Mouse (Mus musculus): ENCODE measurements around the gene March9.
"Not testable (repeated sequence)": the region's sequence is repeated elsewhere in the genome, so short reads cannot be mapped to it uniquely, and the experiment has no call there.

March9 gene

DNA sequence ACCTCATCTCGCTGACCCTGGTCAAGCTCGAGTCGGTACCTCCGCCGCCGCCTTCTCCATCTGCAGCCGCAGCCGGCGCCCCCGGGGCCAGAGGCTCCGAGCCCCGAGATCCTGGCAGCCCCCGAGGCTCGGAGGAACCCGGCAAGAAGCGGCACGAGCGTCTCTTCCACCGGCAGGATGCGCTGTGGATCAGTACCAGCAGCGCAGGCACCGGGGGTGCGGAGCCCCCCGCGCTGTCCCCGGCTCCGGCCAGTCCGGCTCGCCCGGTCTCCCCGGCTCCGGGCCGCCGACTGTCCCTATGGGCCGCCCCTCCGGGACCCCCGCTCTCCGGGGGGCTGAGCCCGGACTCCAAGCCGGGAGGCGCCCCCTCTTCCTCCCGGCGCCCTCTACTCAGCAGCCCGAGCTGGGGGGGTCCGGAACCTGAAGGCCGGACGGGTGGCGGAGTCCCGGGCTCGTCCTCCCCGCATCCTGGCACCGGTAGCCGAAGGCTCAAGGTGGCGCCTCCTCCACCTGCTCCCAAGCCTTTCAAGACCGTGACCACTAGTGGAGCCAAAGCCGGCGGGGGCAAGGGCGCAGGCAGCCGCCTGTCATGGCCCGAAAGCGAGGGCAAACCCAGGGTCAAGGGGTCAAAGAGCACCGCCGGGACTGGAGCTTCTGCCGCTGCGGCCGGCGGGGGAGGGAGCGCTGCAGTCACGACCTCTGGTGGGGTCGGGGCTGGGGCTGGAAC is 19.8 kb upstream of the March9 start:
- no peak for DNase-seq (ENCODE audit: low spot score in 2 of 2)

DNA sequence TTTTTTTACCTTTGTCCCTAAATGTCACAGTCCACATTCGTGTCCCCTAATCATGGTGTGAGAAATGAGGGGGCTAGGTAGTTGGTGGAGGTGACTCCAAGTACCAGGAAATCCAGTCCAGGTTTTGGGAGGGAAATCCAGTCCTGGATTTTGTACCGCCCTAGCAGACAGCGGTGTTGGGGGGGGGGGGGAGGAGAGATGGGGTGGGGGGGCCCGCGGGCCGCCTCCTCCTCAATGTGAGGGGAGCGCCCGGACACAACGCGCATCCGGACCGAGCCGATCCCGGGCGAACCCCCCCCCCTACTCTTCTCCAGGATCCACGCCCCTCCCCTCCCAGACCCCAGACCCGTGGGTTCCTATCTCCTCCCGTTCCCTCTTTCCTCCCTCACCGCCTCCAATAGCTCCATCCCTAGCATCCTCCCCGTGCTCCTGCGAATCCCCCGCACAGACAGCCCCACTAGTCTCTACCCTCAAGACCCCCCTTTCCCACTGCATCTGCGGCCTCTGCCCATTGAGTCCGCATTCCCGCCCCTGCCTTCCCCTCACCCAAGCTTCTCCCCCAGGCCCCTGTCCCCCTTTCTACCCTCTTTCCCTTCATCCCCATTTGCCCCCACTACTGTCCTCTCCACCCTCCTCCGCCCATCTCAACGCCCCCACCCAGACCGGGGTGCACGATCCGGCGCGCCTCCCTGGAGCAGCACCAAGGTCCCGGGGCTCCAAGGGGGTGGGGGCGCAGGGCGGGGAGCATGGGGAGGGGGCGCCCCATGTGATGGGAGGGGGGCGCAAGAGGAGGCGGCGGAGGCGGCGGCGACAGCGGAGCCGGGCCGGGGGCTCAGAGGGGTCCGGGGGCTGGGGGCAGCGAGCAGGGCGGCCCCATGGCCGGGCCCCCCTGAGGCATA is 18.9 kb upstream of the March9 start:
- peak in 1 of 2 experiments; percentile 75 for DNase-seq (ENCODE audit: low spot score in 2 of 2)

DNA sequence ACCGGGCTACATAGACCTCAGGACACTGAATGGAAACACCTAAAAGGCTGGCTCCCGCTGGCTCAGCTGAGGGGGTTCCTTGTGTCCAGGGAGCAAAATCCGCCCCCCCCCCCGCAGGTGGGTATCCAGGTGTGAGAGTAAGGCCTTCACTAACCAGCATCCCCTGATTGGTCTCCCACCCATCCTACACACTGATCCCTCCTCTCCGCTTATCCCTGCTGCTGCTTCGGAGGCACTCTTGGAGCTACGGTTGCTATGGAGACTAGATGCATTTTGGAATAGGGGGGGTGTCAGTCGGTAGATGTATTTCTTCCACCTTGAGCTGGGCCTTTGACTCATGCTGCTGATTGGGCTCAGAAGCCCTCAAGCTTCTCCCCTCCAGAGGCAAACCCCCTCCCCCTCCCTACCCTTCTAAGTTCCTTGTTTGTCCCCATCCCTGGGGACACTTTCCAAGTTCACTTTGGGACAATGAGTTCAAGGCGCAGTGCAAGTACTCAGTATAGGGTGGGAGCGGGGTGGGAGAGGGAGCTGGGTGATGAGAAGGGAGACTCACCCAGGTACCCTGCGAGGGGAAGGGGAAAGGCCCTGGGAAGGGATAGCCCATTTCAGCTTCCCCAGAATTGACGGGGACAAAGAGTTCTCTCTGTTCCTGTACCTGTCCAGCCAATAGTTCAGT is 18.2 kb upstream of the March9 start:
- peak in 1 of 2 experiments; percentile 66 for DNase-seq (ENCODE audit: low spot score in 2 of 2)

DNA sequence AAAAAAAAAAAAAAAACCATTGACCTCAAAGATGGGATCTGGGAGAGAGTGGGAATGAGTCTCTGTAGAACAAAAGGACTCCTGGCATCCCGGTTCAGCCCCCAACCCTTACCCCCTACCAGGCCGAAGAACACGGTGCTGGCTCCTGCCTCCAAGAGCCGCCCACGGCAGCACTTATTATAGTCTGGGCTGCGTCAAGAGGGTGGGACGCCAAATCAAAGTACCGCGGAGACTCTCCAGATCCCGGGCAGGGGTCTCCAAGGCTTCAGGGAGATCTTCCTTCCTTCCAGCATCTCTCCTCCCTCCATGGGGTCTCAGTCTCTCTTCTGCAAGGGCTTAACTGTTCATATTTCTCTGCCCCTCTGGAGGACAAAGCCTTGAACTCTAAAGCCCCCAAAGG is 17.5 kb upstream of the March9 start:
- peak in 1 of 2 experiments; percentile 51 for DNase-seq (ENCODE audit: low spot score in 2 of 2)

DNA sequence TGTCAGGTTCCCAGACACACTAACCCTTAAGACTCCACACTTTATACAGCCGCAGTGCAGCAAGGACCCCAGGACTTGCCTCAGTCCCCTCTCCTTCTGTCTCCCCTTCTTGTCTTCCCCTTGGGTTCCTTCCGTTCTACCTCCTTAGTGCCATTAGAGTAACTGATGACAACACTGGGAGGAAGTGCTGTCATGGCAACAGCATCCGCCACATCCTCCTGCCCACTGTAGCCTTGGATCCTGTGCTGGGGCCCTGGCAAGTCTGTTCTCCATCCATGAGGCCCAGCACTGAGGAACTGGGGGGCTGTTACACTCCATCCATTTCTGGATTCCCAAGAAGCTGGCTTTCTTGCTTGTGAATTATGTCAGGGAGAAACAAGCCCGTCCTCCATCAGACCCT is 16.1 kb upstream of the March9 start:
- DNase-seq (ENCODE audit: low spot score in 2 of 2), result no peak

DNA sequence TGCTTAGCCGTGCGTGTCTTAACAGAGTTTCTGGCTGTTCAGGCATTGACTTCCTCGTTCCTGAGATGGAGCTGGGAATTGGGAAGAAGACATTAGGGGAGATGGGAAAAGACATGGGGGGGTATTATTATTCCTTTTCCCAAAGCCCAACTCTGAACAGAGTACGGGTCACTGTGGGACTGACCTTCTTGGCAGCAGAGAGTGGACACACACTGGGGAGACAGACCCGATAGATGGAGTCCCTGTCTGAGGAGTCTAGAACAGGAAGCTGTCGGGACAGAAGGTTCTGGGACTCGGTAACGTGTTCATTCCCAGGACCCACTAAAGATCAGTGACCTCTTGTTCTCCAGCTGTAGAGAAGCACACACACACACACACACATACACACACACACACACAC is 15.7 kb upstream of the March9 start:
- no peak for DNase-seq (ENCODE audit: low spot score in 2 of 2)

DNA sequence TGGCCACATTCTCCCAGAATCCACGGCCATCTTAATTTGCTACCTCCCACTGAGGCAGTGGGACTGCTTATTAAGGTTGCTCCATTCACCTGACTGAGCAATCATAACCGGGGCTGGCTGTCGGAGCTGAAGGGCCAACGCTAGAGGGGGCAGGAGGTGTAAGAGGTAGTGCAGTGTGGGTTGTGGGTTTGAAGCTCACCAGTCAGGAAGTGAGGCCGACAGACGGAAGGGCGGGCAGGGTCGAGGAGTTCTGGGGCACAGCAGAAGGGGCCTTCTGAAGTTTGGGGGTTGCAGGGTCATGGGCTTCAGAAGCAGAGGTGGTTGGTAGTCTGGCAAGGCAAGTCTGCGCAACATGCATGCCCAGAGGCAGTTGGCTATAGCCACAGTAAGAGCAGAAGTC is 15.1 kb upstream of the March9 start, which contains the start of gene Agap2:
Gene Agap2, plus strand, starts transcription at position 205 of the 400 bp plus-strand sequence.
- no peak for DNase-seq (ENCODE audit: low spot score in 2 of 2)

DNA sequence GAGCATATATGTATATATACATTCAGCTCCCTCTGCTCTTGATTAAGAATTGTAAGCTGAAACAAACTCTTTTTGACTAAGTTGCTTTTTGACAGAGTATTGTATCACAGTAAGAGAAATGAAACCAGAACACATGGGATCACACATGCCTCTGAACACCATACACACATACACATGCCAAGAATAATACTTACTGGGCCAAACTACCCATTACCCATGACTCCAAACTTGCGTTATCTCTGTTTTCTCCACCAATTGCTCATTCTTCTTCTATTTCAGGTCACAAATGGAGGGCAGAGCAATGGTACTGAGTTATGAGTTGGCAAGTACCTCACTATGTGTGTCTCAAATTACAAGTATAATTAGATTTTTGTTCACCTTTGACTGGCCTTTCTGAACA is 14.0 kb upstream of the March9 start:
- DNase-seq (ENCODE audit: low spot score in 2 of 2), result no peak

DNA sequence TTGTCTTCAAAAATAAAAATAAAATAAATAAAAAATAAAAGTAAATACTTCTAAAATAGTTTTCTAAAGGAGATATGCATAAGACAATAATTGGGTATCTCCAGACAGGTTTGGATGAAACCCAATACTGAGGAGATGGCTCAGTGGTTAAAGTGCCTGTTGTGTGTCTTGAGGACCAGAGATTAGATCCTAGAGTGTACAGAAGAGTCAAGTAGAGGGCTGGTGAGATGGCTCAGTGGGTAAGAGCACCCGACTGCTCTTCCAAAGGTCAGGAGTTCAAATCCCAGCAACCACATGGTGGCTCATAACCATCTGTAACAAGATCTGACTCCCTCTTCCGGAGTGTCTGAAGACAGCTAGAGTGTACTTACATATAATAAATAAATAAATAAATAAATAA is 13.0 kb upstream of the March9 start:
- not testable (repeated sequence) for DNase-seq (ENCODE audit: low spot score in 2 of 2)

DNA sequence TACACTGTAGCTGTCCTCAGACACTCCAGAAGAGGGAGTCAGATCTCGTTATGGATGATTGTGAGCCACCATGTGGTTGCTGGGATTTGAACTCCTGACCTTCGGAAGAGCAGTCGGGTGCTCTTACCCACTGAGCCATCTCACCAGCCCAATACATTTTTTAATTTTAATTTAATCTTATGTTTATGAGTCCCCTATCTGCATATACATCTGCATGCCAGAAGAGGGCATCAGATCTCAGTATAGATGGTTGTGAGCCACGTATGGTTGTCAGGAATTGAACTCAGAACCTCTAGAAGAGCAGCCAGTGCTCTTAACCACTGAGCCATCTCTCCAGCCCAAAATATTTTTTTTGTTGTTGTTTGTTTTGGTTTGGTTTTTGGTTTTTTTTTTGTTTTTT is 12.3 kb upstream of the March9 start:
- DNase-seq (ENCODE audit: low spot score in 2 of 2), result not testable (repeated sequence)

DNA sequence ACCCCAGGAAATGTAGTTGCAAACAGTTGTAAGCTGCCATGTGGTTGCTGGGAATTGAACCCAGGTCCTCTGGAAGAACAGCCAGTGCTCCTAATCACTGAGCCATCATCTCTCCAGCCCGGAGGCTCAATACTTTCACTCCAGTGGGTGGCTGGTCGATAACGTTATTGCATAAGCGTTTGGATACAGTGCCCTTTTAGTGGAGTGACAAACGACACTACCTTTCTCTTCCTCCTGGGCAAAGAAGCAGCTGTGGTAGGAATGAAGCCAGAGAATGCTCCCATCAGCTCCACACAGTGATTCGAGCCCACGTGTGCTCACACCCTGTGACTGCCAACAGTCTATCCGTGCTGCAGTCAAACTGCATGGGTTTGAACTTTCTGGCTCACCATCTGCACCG is 11.2 kb upstream of the March9 start:
- no peak for DNase-seq (ENCODE audit: low spot score in 2 of 2)

DNA sequence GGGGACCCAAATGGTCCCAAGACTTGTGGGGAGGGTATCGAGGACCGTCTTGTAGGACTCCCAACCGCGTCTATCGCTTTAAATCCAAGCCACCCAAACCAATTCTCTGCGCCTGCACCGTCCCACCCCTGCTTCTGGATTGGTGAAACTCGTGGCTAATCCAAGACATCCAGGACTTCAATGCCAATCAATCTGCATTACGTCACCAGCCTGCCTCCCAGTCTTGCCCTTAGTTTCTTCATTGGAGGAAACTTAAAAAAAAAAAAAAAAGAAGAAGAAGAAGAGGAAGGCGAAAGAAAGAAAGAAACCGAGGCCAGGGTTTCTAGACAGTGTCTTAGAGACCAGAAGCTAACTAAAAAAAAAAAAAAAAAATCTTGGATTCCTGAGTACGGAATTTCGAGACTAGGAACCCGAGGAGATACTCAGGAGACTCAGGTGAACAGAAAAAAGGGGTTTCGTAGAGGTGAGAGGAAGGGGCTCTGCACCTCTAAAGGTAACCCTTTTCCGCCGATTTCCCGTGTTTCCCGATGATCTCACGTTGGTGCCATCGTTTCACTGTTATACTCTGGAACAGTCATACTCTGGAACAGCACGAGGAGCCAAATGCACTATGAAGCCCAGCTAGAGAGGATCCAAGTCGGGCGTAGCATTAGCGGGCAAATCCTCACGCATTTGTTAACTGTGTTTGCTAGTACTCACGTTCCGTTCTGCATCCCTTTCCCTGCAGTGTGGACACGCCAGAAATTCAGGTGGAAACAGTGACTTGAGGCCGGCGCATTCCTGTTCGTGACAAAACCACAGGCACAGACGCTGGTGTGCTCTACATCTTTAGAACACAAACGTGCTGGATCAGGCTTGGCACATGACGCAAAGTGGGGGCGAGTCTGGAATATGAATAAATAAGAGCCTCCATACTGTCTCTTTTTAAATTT is 10.5 kb upstream of the March9 start, which contains the start of gene Tspan31:
Gene Tspan31, minus strand, starts transcription at position 75 of the 932 bp plus-strand sequence.
- peak; percentile 93 to 96 for DNase-seq (ENCODE audit: low spot score in 2 of 2)

DNA sequence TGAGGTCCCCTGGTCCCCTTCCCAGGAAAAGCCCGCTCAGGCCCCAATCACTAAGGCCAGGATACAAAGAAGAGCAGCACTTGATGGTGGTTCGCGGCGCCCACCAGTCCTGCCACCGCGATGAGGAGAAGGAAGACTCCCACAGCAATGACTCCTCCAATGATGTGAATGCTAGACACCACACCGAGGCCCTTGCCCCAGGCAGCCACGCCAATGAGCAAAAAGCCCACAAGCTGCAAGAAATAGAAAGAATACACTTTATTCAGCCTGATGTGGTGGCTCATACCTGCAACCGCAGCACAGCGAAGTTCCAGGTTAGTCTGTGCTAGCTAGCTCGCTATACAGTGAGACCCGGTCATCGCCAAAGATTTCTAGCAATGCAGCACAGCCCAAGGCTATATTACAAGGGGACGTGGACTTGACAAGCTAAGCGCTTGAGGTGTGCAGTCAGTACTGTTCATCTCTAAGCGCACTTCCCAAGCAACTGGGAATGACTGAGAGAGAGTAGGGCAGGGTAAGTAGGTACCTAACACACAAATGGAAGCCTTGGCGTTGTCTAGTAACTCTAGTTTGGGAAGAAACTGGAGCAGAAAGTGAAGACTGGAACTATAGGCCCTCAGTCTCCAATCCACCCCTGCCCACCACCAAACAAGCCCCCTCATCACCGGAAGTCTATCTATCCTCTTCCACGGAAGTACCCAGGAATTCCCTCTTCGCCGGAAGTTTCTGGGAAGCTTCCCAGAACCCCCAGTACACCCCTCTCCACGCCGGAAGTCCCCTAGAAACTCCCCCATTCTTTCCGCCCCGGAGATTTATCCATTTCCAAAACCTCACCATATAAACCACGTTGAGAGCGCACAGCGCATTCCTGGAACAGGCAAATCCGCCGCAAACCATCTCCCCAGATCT is 9.6 kb upstream of the March9 start:
- DNase-seq (ENCODE audit: low spot score in 2 of 2), result no peak

DNA sequence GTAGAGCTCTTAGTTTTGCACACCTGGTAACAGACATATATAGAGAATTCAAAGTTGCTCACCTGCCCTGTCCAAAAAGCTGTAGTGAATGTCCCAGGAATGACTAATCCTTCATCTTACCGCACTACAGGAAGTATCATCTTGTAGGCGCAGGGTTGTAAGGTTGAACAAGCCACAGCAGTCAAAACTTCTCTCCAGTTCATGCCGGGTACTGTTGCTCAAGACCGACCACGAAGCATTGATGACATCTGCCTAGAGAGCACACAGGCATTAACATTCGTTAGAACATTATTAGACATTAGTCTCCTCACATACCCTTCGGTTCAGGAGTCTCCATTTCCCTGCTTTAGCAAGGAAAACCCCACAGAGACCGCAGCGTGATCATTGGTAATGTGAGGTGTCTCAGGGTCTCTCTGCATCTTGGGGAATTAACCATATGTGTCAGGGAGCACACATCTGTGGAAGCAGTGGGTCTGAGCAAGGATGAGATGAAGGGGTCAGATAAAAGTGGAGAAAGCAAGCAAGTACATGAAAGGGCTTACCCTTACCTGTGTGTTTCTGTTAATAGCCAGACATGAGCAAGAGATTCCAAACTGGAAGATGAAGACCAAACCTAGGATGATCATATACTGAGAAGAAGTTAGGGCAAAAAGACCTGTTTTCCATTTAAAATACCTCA is 8.5 kb upstream of the March9 start:
- DNase-seq (ENCODE audit: low spot score in 2 of 2), result no peak

DNA sequence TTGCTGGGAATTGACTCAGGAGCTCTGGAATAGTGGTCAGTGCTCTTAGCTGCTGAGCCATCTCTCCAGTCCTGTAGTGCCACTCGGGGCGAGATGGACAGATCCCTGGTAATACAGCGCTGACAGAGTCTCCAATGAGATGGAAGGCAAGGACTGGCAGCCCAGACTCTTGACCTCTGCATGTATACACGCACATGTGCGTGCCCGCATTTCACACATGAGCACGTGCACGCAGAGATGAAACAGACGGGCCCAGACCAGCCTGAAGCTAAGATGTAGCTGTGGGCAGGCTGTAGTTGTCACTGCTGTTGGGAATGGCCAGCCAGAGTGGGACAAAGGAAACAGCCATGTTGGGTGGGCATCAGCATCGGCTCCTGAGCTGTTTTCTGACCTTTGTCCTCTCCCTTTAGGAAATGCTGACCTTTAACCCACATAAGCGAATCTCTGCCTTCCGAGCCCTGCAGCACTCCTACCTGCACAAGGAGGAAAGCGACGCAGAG is 6.6 kb upstream of the March9 start:
- no peak for DNase-seq (ENCODE audit: low spot score in 2 of 2)

DNA sequence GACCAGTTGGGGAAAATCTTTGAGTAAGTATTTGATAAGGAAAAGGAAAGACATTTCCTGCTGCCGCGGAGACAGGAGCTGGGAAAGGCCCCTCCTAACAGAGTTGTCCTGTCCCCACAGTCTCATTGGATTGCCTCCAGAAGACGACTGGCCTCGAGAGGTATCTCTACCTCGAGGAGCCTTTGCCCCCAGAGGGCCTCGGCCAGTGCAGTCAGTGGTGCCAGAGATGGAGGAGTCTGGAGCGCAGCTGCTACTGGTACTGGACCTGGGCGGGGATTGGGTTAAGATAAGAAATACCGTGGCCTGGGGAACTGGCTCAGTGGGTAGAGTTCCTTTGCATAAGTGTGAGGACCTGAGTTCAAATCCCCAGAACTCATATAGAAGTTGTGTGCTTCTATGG is 6.0 kb upstream of the March9 start:
- no peak for DNase-seq (ENCODE audit: low spot score in 2 of 2)

DNA sequence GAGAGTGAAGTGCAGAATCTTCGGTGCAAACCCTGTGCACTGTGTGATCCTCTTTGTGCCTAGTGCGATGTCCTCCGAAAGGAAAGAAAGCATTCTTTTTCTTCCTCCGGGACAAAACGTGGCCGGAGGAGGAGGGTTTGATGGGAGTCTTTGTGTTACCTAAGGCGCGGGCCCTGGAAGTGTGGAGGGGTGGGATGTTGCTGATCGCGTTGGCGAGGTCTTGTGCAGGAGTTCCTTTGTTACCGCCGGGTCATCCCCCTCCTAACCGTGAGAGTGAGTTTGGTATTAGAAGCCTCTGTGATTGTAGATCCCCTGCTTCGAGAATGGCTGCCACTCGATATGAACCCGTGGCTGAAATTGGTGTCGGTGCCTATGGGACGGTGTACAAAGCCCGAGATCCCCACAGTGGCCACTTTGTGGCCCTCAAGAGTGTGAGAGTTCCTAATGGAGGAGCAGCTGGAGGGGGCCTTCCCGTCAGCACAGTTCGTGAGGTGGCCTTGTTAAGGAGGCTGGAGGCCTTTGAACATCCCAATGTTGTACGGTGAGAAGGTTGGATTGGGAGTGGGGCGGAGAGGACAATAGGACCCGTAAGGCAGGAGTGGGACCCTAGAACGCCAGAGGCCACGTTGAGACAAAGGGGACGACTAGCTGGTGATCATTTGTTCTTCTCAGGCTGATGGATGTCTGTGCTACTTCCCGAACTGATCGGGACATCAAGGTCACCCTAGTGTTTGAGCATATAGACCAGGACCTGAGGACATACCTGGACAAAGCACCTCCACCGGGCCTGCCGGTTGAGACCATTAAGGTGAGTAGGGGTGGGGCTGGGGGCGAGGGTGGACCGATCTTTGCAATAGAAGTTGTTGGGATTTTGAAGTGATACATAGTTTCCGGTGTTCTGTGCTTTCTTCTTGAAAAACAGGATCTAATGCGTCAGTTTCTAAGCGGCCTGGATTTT is 4.2 kb upstream of the March9 start:
- DNase-seq (ENCODE audit: low spot score in 2 of 2), result no peak

DNA sequence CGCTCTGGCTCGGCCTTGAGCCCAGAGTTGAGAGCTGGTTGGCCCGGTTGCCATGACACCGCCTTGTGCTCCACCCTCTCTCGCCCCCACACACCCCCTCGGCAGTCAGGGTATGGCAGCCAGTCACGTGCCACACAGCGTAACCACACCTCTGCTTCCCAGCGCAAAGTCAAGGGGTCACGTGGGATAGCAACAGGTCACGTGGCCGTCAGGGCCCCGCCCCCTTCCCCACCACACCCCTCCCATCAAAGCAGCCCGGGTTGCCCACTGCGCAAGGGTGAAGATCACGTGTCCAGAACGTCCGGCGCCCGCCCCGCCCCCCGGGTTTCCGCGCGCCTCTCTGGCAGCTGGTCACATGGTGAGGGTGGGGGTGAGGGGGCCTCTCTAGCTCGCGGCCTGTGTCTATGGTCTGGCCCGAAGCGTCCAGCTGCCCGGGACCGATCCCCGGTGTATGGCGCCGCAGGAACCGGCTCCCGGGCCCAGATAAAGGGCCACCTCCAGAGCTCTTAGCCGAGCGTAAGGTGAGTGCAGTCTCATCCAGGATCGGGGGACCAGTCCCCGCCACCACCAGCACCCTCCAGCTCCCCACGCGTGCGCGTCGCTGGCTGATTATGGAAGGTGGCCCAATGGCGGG is 3.4 kb upstream of the March9 start, which contains the start of gene Cdk4:
Gene Cdk4, plus strand, starts transcription at position 296 of the 634 bp plus-strand sequence.
- DNase-seq (ENCODE audit: low spot score in 2 of 2), result peak; percentile 98
